Mouse (Mus musculus): ENCODE data around the gene Cox5a.

Cox5a gene

GRCm38 (mm10) chr9:57521056-57521911 is at the start of gene Cox5a:
Gene Cox5a, plus strand, starts transcription at chr9:57521274.
- DNase-seq = peak; percentile 95

GRCm38 (mm10) chr9:57485774-57486173 is 35.3 kb upstream of the Cox5a start:
- DNase-seq = peak; percentile 85

- no peak for DNase-seq
These were observed 33.3 kb upstream of the Cox5a start for GRCm38 (mm10) chr9:57487807-57488206.

GRCm38 (mm10) chr9:57493532-57493931 is 27.5 kb upstream of the Cox5a start:
- no peak for DNase-seq

GRCm38 (mm10) chr9:57494970-57495369 is 26.1 kb upstream of the Cox5a start:
- no peak for DNase-seq

- no peak for DNase-seq
These were observed 23.8 kb upstream of the Cox5a start for GRCm38 (mm10) chr9:57497236-57497635.

GRCm38 (mm10) chr9:57498536-57498935 is 22.5 kb upstream of the Cox5a start:
- DNase-seq = no peak

GRCm38 (mm10) chr9:57501452-57501851 is 19.6 kb upstream of the Cox5a start:
- no peak for DNase-seq

GRCm38 (mm10) chr9:57501861-57502260 is 19.2 kb upstream of the Cox5a start:
- DNase-seq = no peak

GRCm38 (mm10) chr9:57502911-57503621 is 18.0 kb upstream of the Cox5a start:
- no peak for DNase-seq

GRCm38 (mm10) chr9:57503622-57504380 is 17.3 kb upstream of the Cox5a start, which contains the start of gene Rpp25:
Gene Rpp25, plus strand, starts transcription at chr9:57504026.
- DNase-seq = peak; percentile 48

- DNase-seq = peak; percentile 52
These were observed 16.7 kb upstream of the Cox5a start for GRCm38 (mm10) chr9:57504381-57504700.

- DNase-seq = no peak
These were observed 16.2 kb upstream of the Cox5a start for GRCm38 (mm10) chr9:57504891-57505290.

- no peak for DNase-seq
These were observed 15.4 kb upstream of the Cox5a start for GRCm38 (mm10) chr9:57505700-57506099.

- DNase-seq = no peak
These were observed 10.5 kb upstream of the Cox5a start for GRCm38 (mm10) chr9:57510577-57510976.

GRCm38 (mm10) chr9:57517113-57517512 is 4.0 kb upstream of the Cox5a start:
- DNase-seq = peak; percentile 76

GRCm38 (mm10) chr9:57520375-57521055 is 559 bp upstream of the Cox5a start:
- no peak for DNase-seq

GRCm38 (mm10) chr9:57522114-57522860 is 1.2 kb downstream of the Cox5a start:
- no peak for DNase-seq

GRCm38 (mm10) chr9:57522861-57523246 is 1.8 kb downstream of the Cox5a start:
- no peak for DNase-seq

- DNase-seq = no peak
These were observed 2.7 kb downstream of the Cox5a start for GRCm38 (mm10) chr9:57523754-57524153.

GRCm38 (mm10) chr9:57524439-57524838 is 3.4 kb downstream of the Cox5a start:
- DNase-seq = no peak

- DNase-seq = no peak
These were observed 4.4 kb downstream of the Cox5a start for GRCm38 (mm10) chr9:57525516-57525915.
